Mouse (Mus musculus): ENCODE measurements around the gene Ergic1. TPM values are rescaled to one million over a fixed set of nuclear protein-coding genes. Genes with fewer than 3 reads are reported as not detected.

Gene Ergic1
- 100 to 1,000 TPM; 128 to 155 TPM for total RNA-seq (2021)
- long read RNA-seq, transcript Ergic1-206 (10 exons, 2,754 nt) = major isoform, 34 of 43 reads
- long read RNA-seq, partial matches to known transcripts = 3 of 43 reads
- long read RNA-seq, other reads (novel, unspliced or antisense) = 6 of 43 reads

DNA sequence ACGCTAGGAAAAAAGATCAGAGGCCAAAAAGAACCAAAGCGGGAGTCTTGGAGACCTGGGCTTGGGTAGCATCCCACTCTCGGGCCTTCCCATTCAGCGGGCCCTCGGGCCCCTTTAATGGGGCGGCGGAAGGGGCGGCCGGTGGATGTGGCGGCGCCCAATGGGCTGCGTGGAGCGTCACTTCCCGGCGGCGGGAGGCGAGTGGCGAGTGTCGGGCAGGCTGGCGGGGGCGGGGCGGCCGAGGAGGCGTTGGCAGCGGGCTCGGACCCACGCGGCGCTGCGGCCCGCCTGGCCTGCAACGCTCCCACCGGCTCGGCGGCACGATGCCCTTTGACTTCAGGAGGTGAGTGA, at the start of gene Ergic1:
TSS of gene Ergic1 (plus strand) at position 200 of the 351 bp plus-strand sequence.
- DNase-seq (ENCODE audit: low spot score in 2 of 2) = peak; percentile 90 to 95

GRCm38 (mm10) chr17:26511816-26512774, 49.2 kb upstream of the Ergic1 start:
- no peak for DNase-seq (ENCODE audit: low spot score in 2 of 2)

DNA sequence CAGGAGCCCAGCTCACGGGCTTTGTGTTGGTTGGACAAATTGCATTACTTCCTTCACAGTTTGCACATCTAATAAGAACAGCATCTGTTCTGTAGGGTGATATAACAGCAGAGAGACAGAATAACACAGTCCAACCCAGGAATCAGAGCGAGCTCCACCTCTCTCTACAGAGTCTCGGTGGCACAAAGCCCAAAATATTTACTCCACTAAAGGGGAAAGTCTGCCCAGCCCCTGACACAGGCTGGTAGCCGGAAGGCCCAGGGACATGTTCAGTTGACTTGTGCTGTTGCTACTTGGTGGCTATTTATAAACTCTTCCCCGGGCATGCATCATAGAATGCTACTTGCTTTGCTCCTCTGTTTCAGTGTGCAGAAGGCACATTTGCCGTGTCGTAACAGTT, 48.3 kb upstream of the Ergic1 start:
- no peak for DNase-seq (ENCODE audit: low spot score in 2 of 2)

- no peak for DNase-seq (ENCODE audit: low spot score in 2 of 2)
Measured at GRCm38 (mm10) chr17:26513459-26514290, 47.6 kb upstream of the Ergic1 start.

- DNase-seq (ENCODE audit: low spot score in 2 of 2) = no peak
Measured at GRCm38 (mm10) chr17:26514581-26515030, 46.7 kb upstream of the Ergic1 start.

- no peak for DNase-seq (ENCODE audit: low spot score in 2 of 2)
Measured at GRCm38 (mm10) chr17:26515675-26516074, 45.6 kb upstream of the Ergic1 start.

DNA sequence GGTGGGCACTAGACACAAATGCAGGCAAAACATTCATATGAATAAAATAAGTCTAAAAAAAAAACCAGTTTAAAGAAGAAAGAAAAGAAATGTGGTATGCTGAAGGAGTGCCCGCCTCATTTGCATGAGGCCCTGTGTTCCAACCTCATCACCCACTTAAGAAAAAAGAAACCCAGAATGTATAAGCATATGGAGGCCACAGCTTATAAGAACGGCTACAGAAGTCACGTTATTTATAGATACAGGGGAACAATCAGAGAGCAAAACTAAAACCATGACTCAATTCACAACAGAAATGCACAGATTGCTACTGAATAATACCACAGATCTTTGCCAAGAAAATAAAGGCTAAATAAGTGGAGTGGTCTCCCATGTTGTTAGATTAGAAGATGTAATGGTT, 43.0 kb upstream of the Ergic1 start:
- no peak for DNase-seq (ENCODE audit: low spot score in 2 of 2)

- DNase-seq (ENCODE audit: low spot score in 2 of 2) = no peak
Measured at GRCm38 (mm10) chr17:26522711-26523110, 38.6 kb upstream of the Ergic1 start.

DNA sequence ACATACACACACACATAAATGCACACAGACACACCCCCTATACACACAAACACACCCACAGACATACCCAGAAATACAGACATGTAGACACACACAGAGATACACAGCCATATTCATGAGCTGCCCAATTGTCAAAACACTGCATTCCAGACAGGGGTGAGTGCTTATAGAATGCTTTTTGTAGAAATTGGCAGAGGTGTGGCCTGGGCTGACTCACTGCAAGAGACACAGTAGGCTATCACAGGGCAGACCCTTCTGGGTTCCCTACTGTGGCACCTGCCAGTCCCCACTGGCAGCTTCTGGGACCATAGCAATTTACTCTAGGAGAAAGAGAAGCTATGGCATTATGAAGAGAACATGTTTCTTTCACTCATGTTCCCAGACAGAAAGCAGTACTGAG, 37.0 kb upstream of the Ergic1 start:
- no peak for DNase-seq (ENCODE audit: low spot score in 2 of 2)

GRCm38 (mm10) chr17:26524801-26525200, 36.5 kb upstream of the Ergic1 start:
- no peak for DNase-seq (ENCODE audit: low spot score in 2 of 2)

GRCm38 (mm10) chr17:26525316-26525715, 36.0 kb upstream of the Ergic1 start:
- DNase-seq (ENCODE audit: low spot score in 2 of 2) = peak in 1 of 2 experiments; percentile 32

DNA sequence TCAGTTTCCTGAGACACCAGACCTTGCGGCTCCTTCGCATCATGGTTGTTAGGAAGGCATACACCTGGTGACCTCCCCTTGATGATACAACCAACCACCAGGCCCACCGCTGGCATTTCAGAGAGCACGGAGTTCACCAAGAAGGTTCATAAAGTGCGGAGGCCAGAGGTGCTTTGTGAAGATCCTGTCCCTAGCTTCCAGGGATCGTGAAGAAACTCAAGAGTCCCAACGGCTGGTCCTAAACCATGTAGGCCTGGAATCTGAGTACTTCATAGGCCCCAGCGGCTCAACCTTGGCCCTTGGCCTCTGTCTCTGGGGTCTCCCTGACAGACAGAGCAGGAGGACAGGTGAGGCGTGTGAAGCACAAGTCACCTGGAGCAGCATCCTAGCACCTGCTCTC, 34.0 kb upstream of the Ergic1 start:
- DNase-seq (ENCODE audit: low spot score in 2 of 2) = no peak

- no peak for DNase-seq (ENCODE audit: low spot score in 2 of 2)
Measured at GRCm38 (mm10) chr17:26528751-26529150, 32.5 kb upstream of the Ergic1 start.

DNA sequence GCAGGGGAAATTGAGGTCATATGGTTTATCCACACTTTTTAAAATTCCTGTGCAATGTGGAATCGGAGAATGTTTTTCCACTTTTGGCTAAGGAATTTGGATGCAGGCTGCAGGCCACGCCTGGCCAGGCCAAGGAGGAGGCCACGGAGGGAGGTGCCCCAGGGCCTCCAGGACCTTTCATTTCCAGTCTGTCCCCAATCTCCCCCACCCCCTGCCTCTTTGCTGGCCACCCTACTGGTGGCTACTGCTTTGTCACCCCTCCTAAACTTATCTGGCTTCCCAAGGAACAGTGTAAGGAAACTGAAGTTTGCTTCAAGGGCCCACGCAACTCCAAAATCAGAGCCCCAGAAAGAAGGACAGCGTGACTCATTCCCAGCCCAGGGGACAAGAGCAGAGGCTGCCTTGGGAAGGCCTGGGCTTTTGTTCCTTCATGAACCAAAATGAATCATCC, 31.5 kb upstream of the Ergic1 start:
- no peak for DNase-seq (ENCODE audit: low spot score in 2 of 2)

- DNase-seq (ENCODE audit: low spot score in 2 of 2) = no peak
Measured at GRCm38 (mm10) chr17:26530590-26531081, 30.7 kb upstream of the Ergic1 start.

GRCm38 (mm10) chr17:26531395-26532027, 29.8 kb upstream of the Ergic1 start:
- DNase-seq (ENCODE audit: low spot score in 2 of 2) = no peak

DNA sequence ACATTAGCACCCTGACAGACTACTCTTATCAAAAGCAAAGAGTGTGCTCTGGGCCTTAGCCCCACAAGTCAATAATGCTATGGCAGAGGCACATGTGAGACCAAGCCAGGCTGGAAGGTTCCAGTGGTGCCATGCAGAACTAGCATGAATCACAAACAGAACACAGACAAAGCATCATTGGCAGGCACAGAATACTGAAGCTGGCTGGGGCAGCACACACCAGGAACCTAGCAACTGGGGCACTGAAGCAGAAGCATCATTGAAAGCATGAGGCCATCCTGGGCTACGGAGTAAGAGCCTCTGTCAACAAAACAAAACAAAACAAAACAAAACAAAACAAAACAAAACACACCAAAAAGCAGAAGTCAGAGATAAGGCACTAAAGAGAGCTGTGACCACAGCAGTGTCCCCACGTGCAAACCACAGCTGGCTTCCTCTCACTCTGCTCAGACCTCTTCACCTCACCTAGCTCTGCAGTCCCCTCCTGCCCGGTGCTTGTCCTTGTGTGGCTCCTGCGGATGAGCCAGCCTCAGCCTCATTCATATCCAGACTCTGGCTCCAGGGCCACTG, 28.7 kb upstream of the Ergic1 start:
- DNase-seq (ENCODE audit: low spot score in 2 of 2) = no peak

- DNase-seq (ENCODE audit: low spot score in 2 of 2) = no peak
Measured at GRCm38 (mm10) chr17:26533871-26534372, 27.4 kb upstream of the Ergic1 start.

DNA sequence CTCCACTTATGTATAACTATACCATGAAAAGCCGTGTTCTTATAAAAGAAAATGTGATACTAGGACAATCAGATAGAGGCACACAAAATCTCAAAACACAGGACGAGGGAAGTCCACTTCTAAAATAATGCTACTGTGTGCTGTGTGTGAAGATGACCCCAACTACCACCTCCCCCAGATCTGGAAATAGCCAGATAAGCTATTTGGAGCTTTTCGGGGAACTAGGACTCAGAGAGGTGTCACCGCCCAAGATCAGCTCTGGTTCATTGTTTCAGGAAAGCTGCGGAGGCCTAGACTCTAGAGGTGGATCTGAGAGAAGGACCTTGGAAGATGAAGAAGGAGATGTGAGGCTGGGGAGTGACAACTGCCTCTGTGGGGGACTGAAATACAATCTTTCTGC, 26.6 kb upstream of the Ergic1 start:
- DNase-seq (ENCODE audit: low spot score in 2 of 2) = no peak

All from layer of hippocampus, postnatal 10 days (tissue).